Mouse (Mus musculus): ENCODE results near the gene Cfap45. TPM values are rescaled to one million over a fixed set of nuclear protein-coding genes. Genes with fewer than 3 reads are reported as not detected.

Gene Cfap45
- total and polyA plus RNA-seq, 3 experiments, result 0.40 TPM; not detected in 2

- Histone ChIP-seq H3K79me2 (ENCODE audit: control insufficient read depth, insufficient read depth, low read length, poor library complexity) (no peaks in the 10 kb centered on the region; the same call in 1 of the 2 replicates), H3K4me3 (ENCODE audit: control insufficient read depth in 1 of 2, insufficient read depth in 1 of 2, low read depth in 2 of 2, low read length in 2 of 2) (peak overlapping the region in 1 of 2 experiments; percentile 57; a peak in 2 of 4 replicates), H3K36me3 (ENCODE audit: control insufficient read depth in 1 of 2, insufficient read depth in 2 of 2, low read length in 2 of 2) (peaks cover 0 to 12% of the 10 kb centered on the region in 2 experiments; a peak in 2 of 4 replicates), H3K9me3 (replicated peaks; ENCODE audit: insufficient read depth, low read length) (no peaks in the 10 kb centered on the region), H3K4me1 (ENCODE audit: control insufficient read depth in 1 of 2, insufficient read depth in 2 of 2, low read length in 2 of 2) (peaks cover 8 to 23% of the 10 kb centered on the region in 2 experiments), H3K27me3 (ENCODE audit: control insufficient read depth in 1 of 2, insufficient read depth in 2 of 2, low read length in 2 of 2) (no peaks in the 10 kb centered on the region), H3K27ac (ENCODE audit: control insufficient read depth, low read depth, low read length) (peak overlapping the region; percentile 60), H3K9ac (ENCODE audit: control insufficient read depth, low read depth, low read length, poor library complexity, severe bottlenecking) (peak overlapping the region; percentile 43)
- no peak for DNase-seq (ENCODE audit: low read depth, low spot score)
- TF ChIP-seq ETS1 (IDR thresholded peaks at IDR 0.05; ENCODE audit: low read depth, low read length) (no peak), CHD1 (IDR thresholded peaks at IDR 0.05; ENCODE audit: low read depth, low read length) (0 out of 2 replicates have a peak, but pooled peaks have one; percentile 43), MYC (IDR thresholded peaks at IDR 0.05; ENCODE audit: low read depth, low read length) (0 out of 2 replicates have a peak, but pooled peaks have one; percentile 1)
Observed at GRCm38 (mm10) chr1:172514551-172515268, 5.9 kb upstream of the Cfap45 start.

- Histone ChIP-seq H3K4me3 (ENCODE audit: control insufficient read depth in 1 of 2, insufficient read depth in 1 of 2, low read depth in 2 of 2, low read length in 2 of 2) (no peak overlapping the region), H3K36me3 (ENCODE audit: control insufficient read depth in 1 of 2, insufficient read depth in 2 of 2, low read length in 2 of 2) (peaks cover 0 to 12% of the 10 kb centered on the region in 2 experiments; a peak in 2 of 4 replicates), H3K9ac (ENCODE audit: control insufficient read depth, low read depth, low read length, poor library complexity, severe bottlenecking) (no peak overlapping the region), H3K9me3 (replicated peaks; ENCODE audit: insufficient read depth, low read length) (no peaks in the 10 kb centered on the region), H3K4me1 (ENCODE audit: control insufficient read depth in 1 of 2, insufficient read depth in 2 of 2, low read length in 2 of 2) (peaks cover 8 to 23% of the 10 kb centered on the region in 2 experiments), H3K79me2 (ENCODE audit: control insufficient read depth, insufficient read depth, low read length, poor library complexity) (no peaks in the 10 kb centered on the region; the same call in 1 of the 2 replicates), H3K27ac (ENCODE audit: control insufficient read depth, low read depth, low read length) (peak overlapping the region; percentile 60), H3K27me3 (ENCODE audit: control insufficient read depth in 1 of 2, insufficient read depth in 2 of 2, low read length in 2 of 2) (no peaks in the 10 kb centered on the region)
- DNase-seq (ENCODE audit: low read depth, low spot score), result peak; percentile 81
- no peak for TF ChIP-seq SIN3A (IDR thresholded peaks at IDR 0.05; ENCODE audit: low read length)
- TF ChIP-seq UBTF (IDR thresholded peaks at IDR 0.05; ENCODE audit: borderline replicate concordance, insufficient read depth, low read depth, low read length), result no peak
- peak; percentile 14; the same call in 1 of the 2 replicates for TF ChIP-seq RCOR1 (IDR thresholded peaks at IDR 0.05; ENCODE audit: low read depth, low read length)
- TF ChIP-seq MAFK (IDR thresholded peaks at IDR 0.05; ENCODE audit: borderline replicate concordance, low read depth, low read length), result peak; percentile 92
- no peak for TF ChIP-seq JUND (IDR thresholded peaks at IDR 0.05; ENCODE audit: low read depth, low read length)
- peak; percentile 15; the same call in 1 of the 2 replicates for TF ChIP-seq HCFC1 (IDR thresholded peaks at IDR 0.05; ENCODE audit: low read depth, low read length)
- peak; percentile 55; the same call in 1 of the 2 replicates for TF ChIP-seq ETS1 (IDR thresholded peaks at IDR 0.05; ENCODE audit: low read depth, low read length)
- TF ChIP-seq TAL1 (IDR thresholded peaks at IDR 0.05; ENCODE audit: low read length), result no peak
- no peak for TF ChIP-seq ZC3H11A (IDR thresholded peaks at IDR 0.05; ENCODE audit: low read depth, low read length)
- no peak for TF ChIP-seq CHD2 (IDR thresholded peaks at IDR 0.05; ENCODE audit: low read length)
- TF ChIP-seq CHD1 (IDR thresholded peaks at IDR 0.05; ENCODE audit: low read depth, low read length), result no peak
- no peak for TF ChIP-seq MAX (IDR thresholded peaks at IDR 0.05; ENCODE audit: low read length)
- TF ChIP-seq KAT2A (conservative IDR thresholded peaks at IDR 0.05; ENCODE audit: low read depth, low read length), result no peak
- no peak for TF ChIP-seq E2F4 (IDR thresholded peaks at IDR 0.05; ENCODE audit: borderline replicate concordance, low read depth, low read length)
- TF ChIP-seq ZMIZ1 (IDR thresholded peaks at IDR 0.05; ENCODE audit: low read depth, low read length), result no peak
- TF ChIP-seq MAZ (IDR thresholded peaks at IDR 0.05; ENCODE audit: low read depth, low read length), result peak; percentile 58; the same call in 1 of the 2 replicates
- TF ChIP-seq EP300 (IDR thresholded peaks at IDR 0.05; ENCODE audit: low read depth in 1 of 2, low read length in 2 of 2), result peak; percentile 10 to 45; a peak in 3 of 4 replicates
- TF ChIP-seq NELFE (IDR thresholded peaks at IDR 0.05; ENCODE audit: low read depth, low read length), result peak; percentile 26; the same call in 1 of the 2 replicates
Observed at GRCm38 (mm10) chr1:172515396-172515795, 5.2 kb upstream of the Cfap45 start.
